Mouse (Mus musculus) MEL (cell line): Measurements from ENCODE around the gene Smurf2. TPM values are rescaled to one million over a fixed set of nuclear protein-coding genes. Genes with fewer than 3 reads are reported as not detected.

Experiments
- DNase-seq: peaks from one replicate; pipeline ENCODE4 v3.0.0; 2011; ENCODE audit warnings: low read depth, low spot score
- H3K27ac ChIP-seq: 2 replicates; pipeline ENCODE4 v1.5.1; 2012; ENCODE audit warnings: low read depth, mild to moderate bottlenecking, control low read depth, low read length, moderate library complexity; ENCODE audit not compliant: control insufficient read depth
- H3K27me3 ChIP-seq, 2 experiments: fragments of 150-350 bp in 1 of 2; sonication (generic) in 1 of 2; 2 replicates each; pipeline ENCODE4 v1.6.1; 2012; ENCODE audit warnings: low read length in 2 of 2, mild to moderate bottlenecking in 2 of 2, improper control_type of control experiment in 1 of 2, moderate library complexity in 1 of 2; ENCODE audit not compliant: insufficient read depth in 2 of 2, control insufficient read depth in 1 of 2
- H3K36me3 ChIP-seq, 2 experiments: 2 replicates each; pipeline ENCODE4 v1.6.1; 2012 to 2014; ENCODE audit warnings: low read length in 2 of 2, improper control_type of control experiment in 1 of 2, inconsistent platforms in 1 of 2, mild to moderate bottlenecking in 1 of 2; ENCODE audit not compliant: insufficient read depth in 2 of 2, control insufficient read depth in 1 of 2
- H3K4me1 ChIP-seq, 2 experiments: fragments of 150-350 bp in 1 of 2; sonication (generic) in 1 of 2; 2 replicates each; pipeline ENCODE4 v1.6.1; 2012; ENCODE audit warnings: low read length in 2 of 2, improper control_type of control experiment in 1 of 2, mild to moderate bottlenecking in 1 of 2; ENCODE audit not compliant: insufficient read depth in 2 of 2, control insufficient read depth in 1 of 2
- H3K4me3 ChIP-seq, 2 experiments: fragments of 150-350 bp in 1 of 2; sonication (generic) in 1 of 2; 2 replicates each; pipeline ENCODE4 v1.5.1; 2012; ENCODE audit warnings: low read depth in 2 of 2, low read length in 2 of 2, mild to moderate bottlenecking in 2 of 2, moderate library complexity in 2 of 2, control low read depth in 1 of 2, improper control_type of control experiment in 1 of 2; ENCODE audit not compliant: control insufficient read depth in 1 of 2, insufficient read depth in 1 of 2
- H3K79me2 ChIP-seq: 2 replicates; pipeline ENCODE4 v1.6.1; 2012; ENCODE audit warnings: mild to moderate bottlenecking, low read length, moderate library complexity; ENCODE audit not compliant: control insufficient read depth, poor library complexity, insufficient read depth
- H3K9ac ChIP-seq: 2 replicates; pipeline ENCODE4 v1.6.1; 2012; ENCODE audit warnings: low read depth, mild to moderate bottlenecking, control low read depth, low read length, moderate library complexity; ENCODE audit not compliant: control insufficient read depth, poor library complexity, severe bottlenecking
- H3K9me3 ChIP-seq: fragments of 150-350 bp; sonication (generic); replicated peaks from 2 replicates; pipeline ENCODE4 v1.6.1; 2012; ENCODE audit warnings: mild to moderate bottlenecking, low read length, improper control_type of control experiment, moderate library complexity; ENCODE audit not compliant: insufficient read depth
- CHD1 ChIP-seq: IDR thresholded peaks from 2 replicates; pipeline ENCODE4 v1.6.1; 2012; ENCODE audit warnings: low read depth, mild to moderate bottlenecking, inconsistent platforms, low read length, improper control_type of control experiment
- CHD2 ChIP-seq: IDR thresholded peaks from 2 replicates; pipeline ENCODE4 v1.6.1; 2011; ENCODE audit warnings: low read length, improper control_type of control experiment
- CTCF ChIP-seq, 3 experiments: IDR thresholded peaks in 2 of 3; conservative IDR thresholded peaks in 1 of 3; 2 replicates each; pipeline ENCODE4 v1.5.1; 2011 to 2012; ENCODE audit warnings: low read length in 3 of 3, low read depth in 2 of 3, mild to moderate bottlenecking in 2 of 3, improper control_type of control experiment in 1 of 3, inconsistent platforms in 1 of 3, mixed read lengths in 1 of 3, moderate library complexity in 1 of 3; ENCODE audit not compliant: control insufficient read depth in 1 of 3, insufficient read depth in 1 of 3, poor library complexity in 1 of 3, severe bottlenecking in 1 of 3
- EP300 ChIP-seq, 2 experiments: IDR thresholded peaks; 2 replicates each; pipeline ENCODE4 v1.6.1; 2011; ENCODE audit warnings: improper control_type of control experiment in 2 of 2, low read length in 2 of 2, low read depth in 1 of 2, mild to moderate bottlenecking in 1 of 2
- KAT2A ChIP-seq: conservative IDR thresholded peaks from 2 replicates; pipeline ENCODE4 v1.6.1; 2012; ENCODE audit warnings: low read depth, low read length, improper control_type of control experiment, inconsistent platforms
- MAFK ChIP-seq: IDR thresholded peaks from 2 replicates; pipeline ENCODE4 v1.6.1; 2011; ENCODE audit warnings: low read depth, mild to moderate bottlenecking, low read length, improper control_type of control experiment, borderline replicate concordance
- MEF2A ChIP-seq: IDR thresholded peaks from 2 replicates; pipeline ENCODE4 v1.6.1; 2014; ENCODE audit warnings: low read depth, mild to moderate bottlenecking, inconsistent platforms, low read length, improper control_type of control experiment; ENCODE audit not compliant: poor library complexity, insufficient replicate concordance, severe bottlenecking; ENCODE audit errors: extremely low read depth
- MYC ChIP-seq: IDR thresholded peaks from 2 replicates; pipeline ENCODE4 v1.6.1; 2011; ENCODE audit warnings: low read depth, mild to moderate bottlenecking, low read length, improper control_type of control experiment, moderate library complexity
- NELFE ChIP-seq: IDR thresholded peaks from 2 replicates; pipeline ENCODE4 v1.6.1; 2011; ENCODE audit warnings: low read depth, low read length, improper control_type of control experiment
- SIN3A ChIP-seq: IDR thresholded peaks from 2 replicates; pipeline ENCODE4 v1.6.1; 2012; ENCODE audit warnings: low read length, improper control_type of control experiment, inconsistent platforms
- SMC3 ChIP-seq: IDR thresholded peaks from 2 replicates; pipeline ENCODE4 v1.6.1; 2011; ENCODE audit warnings: low read depth, low read length, improper control_type of control experiment
- TAL1 ChIP-seq: IDR thresholded peaks from 2 replicates; pipeline ENCODE4 v1.6.1; 2012; ENCODE audit warnings: mild to moderate bottlenecking, inconsistent platforms, low read length, moderate library complexity, mixed read lengths
- USF1 ChIP-seq: IDR thresholded peaks from 2 replicates; pipeline ENCODE4 v1.6.1; 2014; ENCODE audit warnings: low read depth, mild to moderate bottlenecking, inconsistent platforms, low read length, improper control_type of control experiment, moderate library complexity
- ZC3H11A ChIP-seq: IDR thresholded peaks from 2 replicates; pipeline ENCODE4 v1.6.1; 2012; ENCODE audit warnings: low read depth, mild to moderate bottlenecking, inconsistent platforms, low read length, improper control_type of control experiment
- ZKSCAN1 ChIP-seq: IDR thresholded peaks from 2 replicates; pipeline ENCODE4 v1.6.1; 2012; ENCODE audit warnings: low read depth, mild to moderate bottlenecking, inconsistent platforms, low read length, improper control_type of control experiment, moderate library complexity
- ZNF384 ChIP-seq: IDR thresholded peaks from 2 replicates; pipeline ENCODE4 v1.6.1; 2012; ENCODE audit warnings: low read depth, mild to moderate bottlenecking, inconsistent platforms, low read length, improper control_type of control experiment
- polyA plus RNA-seq, 2 experiments: library from polyadenylated mRNA; stranded (reverse) in 1 of 2; unstranded in 1 of 2; fragments of >175 nt in 1 of 2; fragments of >200 nt in 1 of 2; gene quantifications; 2 replicates each; pipeline versions ENCODE4 v1.2.1 to v1.2.4; 2012; ENCODE audit warnings: low replicate concordance in 2 of 2, low read depth in 1 of 2; ENCODE audit not compliant: insufficient read length in 2 of 2, insufficient read depth in 1 of 2, missing spikeins in 1 of 2
- total RNA-seq: library from RNA; depleted of rRNA; stranded (reverse); fragments of 300-350 nt; gene quantifications from 2 replicates; pipeline ENCODE4 v1.2.3, GENCODE M21; 2012

Gene Smurf2
- total and polyA plus RNA-seq, 3 experiments = 15.5 to 67.0 (median 17.5) TPM

GRCm38 (mm10) chr11:106899804-106900203 lies 20.7 kb downstream of the Smurf2 start:
- Histone ChIP-seq H3K9ac (no peak overlapping the region), H3K79me2 (peaks cover 6% of the 10 kb centered on the region)
- TF ChIP-seq SMC3 (no peak), MAFK (no peak), ZNF384 (peak; percentile 73), KAT2A (no peak)
- TF ChIP-seq, all 39 proteins: peak for 1
- H3K9me3 ChIP-seq = no peaks in the 10 kb centered on the region
- no peaks in the 10 kb centered on the region for H3K27me3 ChIP-seq
- H3K4me1 ChIP-seq = no peaks in the 10 kb centered on the region
- H3K4me3 ChIP-seq = no peak overlapping the region
- DNase-seq = no peak
- no peak overlapping the region for H3K27ac ChIP-seq
- H3K36me3 ChIP-seq = peaks cover 0 to 3% of the 10 kb centered on the region in 2 experiments; a peak in 3 of 4 replicates

GRCm38 (mm10) chr11:106896561-106897168 lies 23.9 kb downstream of the Smurf2 start:
- Histone ChIP-seq H3K27ac (no peak overlapping the region), H3K27me3 (no peaks in the 10 kb centered on the region), H3K4me1 (no peaks in the 10 kb centered on the region), H3K4me3 (no peak overlapping the region), H3K36me3 (peaks cover 0 to 3% of the 10 kb centered on the region in 2 experiments; a peak in 3 of 4 replicates), H3K9me3 (no peaks in the 10 kb centered on the region), H3K79me2 (peaks cover 4% of the 10 kb centered on the region), H3K9ac (no peak overlapping the region)
- DNase-seq = no peak
- TF ChIP-seq ZNF384 (no peak), TAL1 (no peak), MYC (no peak), CTCF (IDR thresholded peaks at IDR 0.05 in 2 of 3, conservative IDR thresholded peaks at IDR 0.05 in 1 of 3; ENCODE audit: control insufficient read depth in 1 of 3, insufficient read depth in 1 of 3, low read depth in 2 of 3, low read length in 3 of 3, poor library complexity in 1 of 3, severe bottlenecking in 1 of 3) (no peak), ZKSCAN1 (no peak), CHD2 (no peak), MEF2A (no peak), NELFE (no peak), CHD1 (no peak), ZC3H11A (no peak)
- TF ChIP-seq, all 39 proteins: peak for 0

GRCm38 (mm10) chr11:106883656-106884055 lies 36.9 kb downstream of the Smurf2 start:
- Histone ChIP-seq H3K4me1 (peaks cover 9 to 15% of the 10 kb centered on the region in 2 experiments), H3K9me3 (no peaks in the 10 kb centered on the region), H3K27ac (no peak overlapping the region), H3K27me3 (no peaks in the 10 kb centered on the region), H3K9ac (no peak overlapping the region), H3K79me2 (peaks cover 13% of the 10 kb centered on the region), H3K4me3 (no peak overlapping the region), H3K36me3 (peaks cover 0 to 26% of the 10 kb centered on the region in 2 experiments; a peak in 2 of 4 replicates)
- TF ChIP-seq SIN3A (peak; percentile 24; the same call in 1 of the 2 replicates), EP300 (IDR thresholded peaks at IDR 0.05; ENCODE audit: low read depth in 1 of 2, low read length in 2 of 2) (peak in 1 of 2 experiments; percentile 24; a peak in 1 of 4 replicates), USF1 (no peak)
- DNase-seq = peak; percentile 38
